Mouse (Mus musculus): ENCODE results near the gene Fam173a. TPM values are rescaled to one million over a fixed set of nuclear protein-coding genes. Genes with fewer than 3 reads are reported as not detected.
"Not testable (repeated sequence)": the region's sequence is repeated elsewhere in the genome, so short reads cannot be mapped to it uniquely, and the experiment has no call there.

The Fam173a gene
- polyA plus RNA-seq, 1 experiment from 2014 or later: 99.3 TPM

- peaks cover 7% of the 10 kb centered on the region; the same call in 1 of the 2 replicates for H3K4me1 ChIP-seq
- H3K9me3 ChIP-seq (replicated peaks): no peaks in the 10 kb centered on the region
- no peak overlapping the region for H3K4me2 ChIP-seq (replicated peaks)
- 29% methylated on average over 4 of the region's 4 CpGs for WGBS
- no peaks in the 10 kb centered on the region for H3K36me3 ChIP-seq
- no peak overlapping the region for H3K27ac ChIP-seq (replicated peaks)
- H3K9ac ChIP-seq: no peak overlapping the region
- no peak for ATAC-seq (ENCODE audit: insufficient number of reproducible peaks, low FRiP score, low TSS enrichment, low read depth)
- no peak overlapping the region for H3K4me3 ChIP-seq (replicated peaks)
- no peaks in the 10 kb centered on the region for H3K27me3 ChIP-seq
Observed at GRCm38 (mm10) chr17:25755627-25756377, 36.9 kb downstream of the Fam173a start.

DNA sequence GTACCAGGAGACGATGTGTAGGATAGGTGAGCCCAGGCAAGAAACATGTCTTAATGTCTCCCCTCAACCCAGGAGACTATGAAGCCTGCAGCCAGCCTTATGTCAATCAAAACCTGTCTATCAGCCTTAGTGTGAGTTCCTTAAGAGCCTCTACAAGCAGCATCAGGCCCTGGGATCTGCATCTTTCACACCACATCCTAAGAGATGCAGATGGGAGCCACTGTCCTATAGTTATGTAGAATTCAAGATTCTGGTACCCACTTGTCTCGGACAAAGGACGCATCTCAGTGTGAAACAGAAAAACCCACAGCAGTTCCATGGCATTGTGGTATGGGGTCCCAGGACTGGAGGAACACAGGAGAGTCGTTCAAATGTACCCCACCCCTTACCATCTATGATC, 37.6 kb downstream of the Fam173a start:
- no peaks in the 10 kb centered on the region for H3K36me3 ChIP-seq
- peaks cover 7% of the 10 kb centered on the region; the same call in 1 of the 2 replicates for H3K4me1 ChIP-seq
- no peak for ATAC-seq (ENCODE audit: insufficient number of reproducible peaks, low FRiP score, low TSS enrichment, low read depth)
- no peaks in the 10 kb centered on the region for H3K9me3 ChIP-seq (replicated peaks)
- 72% methylated on average over 4 of the region's 4 CpGs for WGBS
- H3K4me3 ChIP-seq (replicated peaks): no peak overlapping the region
- no peak overlapping the region for H3K27ac ChIP-seq (replicated peaks)
- no peak overlapping the region for H3K4me2 ChIP-seq (replicated peaks)
- no peaks in the 10 kb centered on the region for H3K27me3 ChIP-seq
- no peak overlapping the region for H3K9ac ChIP-seq

DNA sequence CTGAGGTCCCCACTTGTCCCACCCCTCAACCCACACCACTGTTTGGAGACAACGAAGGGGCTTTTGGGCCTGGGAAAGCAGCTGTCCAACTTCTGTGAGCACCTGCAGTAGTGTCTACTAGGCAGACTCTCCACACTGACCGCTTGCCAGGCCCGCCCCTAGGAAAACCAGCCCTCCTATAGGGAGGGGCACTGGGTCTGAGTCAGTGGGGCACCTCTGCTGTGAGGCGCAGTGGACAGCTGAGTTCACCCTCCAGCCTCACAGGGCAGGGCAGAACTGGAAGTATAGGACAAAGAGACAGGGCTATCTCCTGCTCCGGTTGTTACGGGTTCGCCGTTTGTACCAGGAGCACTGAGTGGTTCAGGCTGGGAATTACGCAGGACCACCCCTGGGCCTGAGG, 38.5 kb downstream of the Fam173a start, which contains the start of gene Msln:
Msln (minus strand) TSS at position 138 of the 400 bp plus-strand sequence.
- no peak within 1 kb of the TSS for H3K4me2 ChIP-seq (replicated peaks)
- H3K27me3 ChIP-seq: no peaks in the 10 kb centered on the region
- H3K9ac ChIP-seq: no peak within 1 kb of the TSS
- no peak within 1 kb of the TSS for H3K4me3 ChIP-seq (replicated peaks)
- H3K36me3 ChIP-seq: no peaks in the 10 kb centered on the region
- 82% methylated on average over 9 of the region's 9 CpGs for WGBS
- peaks cover 7% of the 10 kb centered on the region; the same call in 1 of the 2 replicates for H3K4me1 ChIP-seq
- H3K9me3 ChIP-seq (replicated peaks): no peaks in the 10 kb centered on the region
- no peak within 1 kb of the TSS for H3K27ac ChIP-seq (replicated peaks)
- ATAC-seq (ENCODE audit: insufficient number of reproducible peaks, low FRiP score, low TSS enrichment, low read depth): no peak

GRCm38 (mm10) chr17:25751446-25751845, 41.3 kb downstream of the Fam173a start:
- Histone ChIP-seq H3K36me3 (no peaks in the 10 kb centered on the region), H3K9ac (no peak overlapping the region), H3K9me3 (replicated peaks) (no peaks in the 10 kb centered on the region), H3K4me2 (replicated peaks) (no peak overlapping the region), H3K4me3 (replicated peaks) (no peak overlapping the region), H3K4me1 (peaks cover 7% of the 10 kb centered on the region; the same call in 1 of the 2 replicates), H3K27me3 (no peaks in the 10 kb centered on the region), H3K27ac (replicated peaks) (no peak overlapping the region)
- 38% methylated on average over 5 of the region's 5 CpGs for WGBS
- no peak for ATAC-seq (ENCODE audit: insufficient number of reproducible peaks, low FRiP score, low TSS enrichment, low read depth)

DNA sequence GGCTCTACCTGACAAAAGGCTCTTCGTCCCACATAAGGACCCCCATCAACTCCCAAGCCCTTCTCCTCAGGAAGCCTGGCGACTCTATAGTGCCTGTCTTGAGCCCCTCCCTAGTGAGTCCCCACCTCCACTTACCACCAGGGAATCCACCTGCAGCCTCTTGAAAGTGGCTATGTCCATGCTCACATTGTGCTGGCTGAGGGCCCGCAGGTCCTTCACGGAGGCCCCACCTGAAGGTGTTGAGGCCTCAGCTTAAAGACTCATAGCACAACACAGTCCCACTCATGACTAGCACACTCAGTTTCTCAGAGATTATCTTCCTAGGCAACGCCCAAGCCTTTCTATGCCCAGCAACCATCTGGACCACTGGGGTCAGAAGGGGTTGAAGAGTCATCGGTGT, 43.4 kb downstream of the Fam173a start:
- ATAC-seq (ENCODE audit: insufficient number of reproducible peaks, low FRiP score, low TSS enrichment, low read depth): no peak

DNA sequence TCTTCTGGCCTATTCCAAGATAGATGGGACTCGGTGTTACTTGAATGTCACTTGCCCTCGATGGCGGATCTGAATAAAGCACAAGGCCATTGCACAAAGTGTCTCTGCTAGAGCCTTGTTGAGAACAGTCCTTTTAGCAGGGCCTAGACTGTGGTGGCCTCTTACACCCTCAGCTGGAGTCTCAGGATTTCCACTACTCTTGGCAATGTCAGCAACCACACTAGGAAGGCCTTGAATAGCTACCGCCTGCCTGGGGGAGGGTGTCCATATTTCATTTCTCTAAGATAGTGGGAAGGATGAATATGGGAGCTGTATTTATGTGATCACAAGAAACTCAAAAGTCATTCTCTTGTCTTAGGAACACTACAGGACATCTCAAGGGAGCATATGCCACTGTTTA, 44.5 kb downstream of the Fam173a start:
- Histone ChIP-seq H3K9me3 (replicated peaks) (no peaks in the 10 kb centered on the region), H3K4me1 (peaks cover 7% of the 10 kb centered on the region; the same call in 1 of the 2 replicates), H3K36me3 (no peaks in the 10 kb centered on the region), H3K4me3 (replicated peaks) (no peak overlapping the region), H3K27ac (replicated peaks) (no peak overlapping the region), H3K9ac (no peak overlapping the region), H3K4me2 (replicated peaks) (no peak overlapping the region), H3K27me3 (no peaks in the 10 kb centered on the region)
- WGBS: 93% methylated on average over 4 of the region's 4 CpGs
- ATAC-seq (ENCODE audit: insufficient number of reproducible peaks, low FRiP score, low TSS enrichment, low read depth): no peak

More for the DNA sequence above, 43.4 kb downstream of the Fam173a start:
- no peaks in the 10 kb centered on the region for H3K9me3 ChIP-seq (replicated peaks)
- H3K27me3 ChIP-seq: no peaks in the 10 kb centered on the region
- no peak overlapping the region for H3K4me3 ChIP-seq (replicated peaks)
- H3K36me3 ChIP-seq: no peaks in the 10 kb centered on the region
- no peak overlapping the region for H3K4me2 ChIP-seq (replicated peaks)
- H3K4me1 ChIP-seq: peaks cover 7% of the 10 kb centered on the region; the same call in 1 of the 2 replicates
- no peak overlapping the region for H3K27ac ChIP-seq (replicated peaks)
- no peak overlapping the region for H3K9ac ChIP-seq
- WGBS: 79% methylated on average over 6 of the region's 6 CpGs

GRCm38 (mm10) chr17:25744311-25744710, 48.4 kb downstream of the Fam173a start:
- ATAC-seq (ENCODE audit: insufficient number of reproducible peaks, low FRiP score, low TSS enrichment, low read depth): no peak
- H3K27me3 ChIP-seq: no peaks in the 10 kb centered on the region
- no peaks in the 10 kb centered on the region for H3K36me3 ChIP-seq
- no peak overlapping the region for H3K4me2 ChIP-seq (replicated peaks)
- 73% methylated on average over 10 of the region's 10 CpGs for WGBS
- no peaks in the 10 kb centered on the region for H3K4me1 ChIP-seq
- no peak overlapping the region for H3K9ac ChIP-seq
- H3K27ac ChIP-seq (replicated peaks): no peak overlapping the region
- no peak overlapping the region for H3K4me3 ChIP-seq (replicated peaks)
- no peaks in the 10 kb centered on the region for H3K9me3 ChIP-seq (replicated peaks)

DNA sequence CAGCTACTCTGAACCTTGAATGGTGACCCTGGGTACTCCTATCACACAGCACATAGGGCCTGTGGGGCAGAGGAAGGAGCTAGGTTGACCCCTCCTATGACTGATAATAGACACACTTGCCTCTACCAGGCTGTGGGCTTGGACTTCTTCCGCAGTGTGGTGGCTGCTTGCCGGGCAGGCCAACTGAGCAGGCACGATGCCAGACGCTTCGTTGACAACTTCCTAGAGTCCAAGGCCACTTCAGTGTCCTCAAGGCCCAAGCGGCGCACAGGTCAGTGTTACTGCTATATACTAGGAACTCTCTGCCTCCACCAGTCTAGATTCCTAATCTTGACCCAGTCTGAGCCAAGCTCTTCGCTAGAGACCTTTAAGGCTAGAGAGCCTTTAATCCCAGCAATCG, 48.9 kb downstream of the Fam173a start:
- WGBS: 89% methylated on average over 9 of the region's 9 CpGs
- Histone ChIP-seq H3K9me3 (replicated peaks) (no peaks in the 10 kb centered on the region), H3K4me3 (replicated peaks) (no peak overlapping the region), H3K4me2 (replicated peaks) (no peak overlapping the region), H3K27me3 (no peaks in the 10 kb centered on the region), H3K36me3 (no peaks in the 10 kb centered on the region), H3K27ac (replicated peaks) (no peak overlapping the region), H3K4me1 (no peaks in the 10 kb centered on the region), H3K9ac (no peak overlapping the region)
- ATAC-seq (ENCODE audit: insufficient number of reproducible peaks, low FRiP score, low TSS enrichment, low read depth): no peak

- H3K27ac ChIP-seq (replicated peaks); H3K9me3 ChIP-seq (replicated peaks); H3K9ac ChIP-seq; H3K27me3 ChIP-seq; ATAC-seq (ENCODE audit: insufficient number of reproducible peaks, low FRiP score, low TSS enrichment, low read depth); H3K4me1 ChIP-seq; H3K4me3 ChIP-seq (replicated peaks); H3K36me3 ChIP-seq; H3K4me2 ChIP-seq (replicated peaks): not testable (repeated sequence)
- 65% methylated on average over 12 of the region's 12 CpGs for WGBS
Observed at GRCm38 (mm10) chr17:25741471-25741870, 51.2 kb downstream of the Fam173a start.

Small RNA genes within 50 kb of the gene (microRNA-seq; reads per million reads assigned to microRNA genes)
- gene Gm25083 (ENCODE audit: borderline number of aligned reads) (not detected), gene Mir3082 (ENCODE audit: borderline number of aligned reads) (not detected), gene Mir6966 (ENCODE audit: borderline number of aligned reads) (not detected)

Other genes with a start within 250 kb of the Fam173a start
- 13.1 and 13.7 TPM in 2 replicates for gene Sox8, start 222.2 kb downstream of the Fam173a start, polyA plus RNA-seq (2015; fragmentation: Nextera tagmentation; extraction: Ambion mirVana)
- gene Lmf1, start 213.8 kb downstream of the Fam173a start, polyA plus RNA-seq (2015; fragmentation: Nextera tagmentation; extraction: Ambion mirVana): 29.0 and 31.4 TPM in 2 replicates
- 23.7 and 44.9 TPM in 2 replicates for gene Gng13, start 75.7 kb downstream of the Fam173a start, polyA plus RNA-seq (2015; fragmentation: Nextera tagmentation; extraction: Ambion mirVana)
- gene Chtf18, start 65.5 kb downstream of the Fam173a start, polyA plus RNA-seq (2015; fragmentation: Nextera tagmentation; extraction: Ambion mirVana): 22.6 and 24.5 TPM in 2 replicates
- 25.1 and 26.0 TPM in 2 replicates for gene Rpusd1, start 65.2 kb downstream of the Fam173a start, polyA plus RNA-seq (2015; fragmentation: Nextera tagmentation; extraction: Ambion mirVana)
- 2.4 and 3.9 TPM in 2 replicates for gene Mslnl, start 56.9 kb downstream of the Fam173a start, polyA plus RNA-seq (2015; fragmentation: Nextera tagmentation; extraction: Ambion mirVana)
- 24.2 and 31.4 TPM in 2 replicates for gene Msln, start 38.5 kb downstream of the Fam173a start, polyA plus RNA-seq (2015; fragmentation: Nextera tagmentation; extraction: Ambion mirVana)
- gene Narfl, start 19.1 kb downstream of the Fam173a start, polyA plus RNA-seq (2015; fragmentation: Nextera tagmentation; extraction: Ambion mirVana): 26.9 and 27.1 TPM in 2 replicates
- gene Haghl, start 7.2 kb downstream of the Fam173a start, polyA plus RNA-seq (2015; fragmentation: Nextera tagmentation; extraction: Ambion mirVana): 62.0 and 67.2 TPM in 2 replicates
- gene Ccdc78, start 6.3 kb downstream of the Fam173a start, polyA plus RNA-seq (2015; fragmentation: Nextera tagmentation; extraction: Ambion mirVana): 2.9 and 4.8 TPM in 2 replicates
- gene AC134908.4, start 2.8 kb upstream of the Fam173a start, polyA plus RNA-seq (2015; fragmentation: Nextera tagmentation; extraction: Ambion mirVana): not detected in 2 replicates
- 41.8 and 44.8 TPM in 2 replicates for gene Metrn, start 4.2 kb upstream of the Fam173a start, polyA plus RNA-seq (2015; fragmentation: Nextera tagmentation; extraction: Ambion mirVana)
- 3.8 and 4.0 TPM in 2 replicates for gene Fbxl16, start 16.2 kb upstream of the Fam173a start, polyA plus RNA-seq (2015; fragmentation: Nextera tagmentation; extraction: Ambion mirVana)
- 24.7 and 27.1 TPM in 2 replicates for gene Wdr24, start 30.7 kb upstream of the Fam173a start, polyA plus RNA-seq (2015; fragmentation: Nextera tagmentation; extraction: Ambion mirVana)
- 44.9 and 46.2 TPM in 2 replicates for gene Jmjd8, start 36.0 kb upstream of the Fam173a start, polyA plus RNA-seq (2015; fragmentation: Nextera tagmentation; extraction: Ambion mirVana)
- gene Stub1, start 40.5 kb upstream of the Fam173a start, polyA plus RNA-seq (2015; fragmentation: Nextera tagmentation; extraction: Ambion mirVana): 343 and 364 TPM in 2 replicates
- gene Rhbdl1, start 44.4 kb upstream of the Fam173a start, polyA plus RNA-seq (2015; fragmentation: Nextera tagmentation; extraction: Ambion mirVana): 2.7 and 3.2 TPM in 2 replicates
- 2.5 and 3.5 TPM in 2 replicates for gene Gm20683, start 48.9 kb upstream of the Fam173a start, polyA plus RNA-seq (2015; fragmentation: Nextera tagmentation; extraction: Ambion mirVana)
- 24.5 and 25.8 TPM in 2 replicates for gene Rhot2, start 52.0 kb upstream of the Fam173a start, polyA plus RNA-seq (2015; fragmentation: Nextera tagmentation; extraction: Ambion mirVana)
- gene Wdr90, start 68.6 kb upstream of the Fam173a start, polyA plus RNA-seq (2015; fragmentation: Nextera tagmentation; extraction: Ambion mirVana): 21.5 and 32.1 TPM in 2 replicates
- 13.4 and 15.7 TPM in 2 replicates for gene Mcrip2, start 75.9 kb upstream of the Fam173a start, polyA plus RNA-seq (2015; fragmentation: Nextera tagmentation; extraction: Ambion mirVana)
- 49.6 and 51.8 TPM in 2 replicates for gene Mettl26, start 82.2 kb upstream of the Fam173a start, polyA plus RNA-seq (2015; fragmentation: Nextera tagmentation; extraction: Ambion mirVana)
- 0.62 and 0.83 TPM in 2 replicates for gene Wfikkn1, start 88.0 kb upstream of the Fam173a start, polyA plus RNA-seq (2015; fragmentation: Nextera tagmentation; extraction: Ambion mirVana)
- gene Rab40c, start 126.8 kb upstream of the Fam173a start, polyA plus RNA-seq (2015; fragmentation: Nextera tagmentation; extraction: Ambion mirVana): 35.8 and 38.9 TPM in 2 replicates
- 51.1 and 58.4 TPM in 2 replicates for gene Pigq, start 152.0 kb upstream of the Fam173a start, polyA plus RNA-seq (2015; fragmentation: Nextera tagmentation; extraction: Ambion mirVana)
- gene Nhlrc4, start 152.1 kb upstream of the Fam173a start, polyA plus RNA-seq (2015; fragmentation: Nextera tagmentation; extraction: Ambion mirVana): 2.7 and 5.8 TPM in 2 replicates
- gene A930017K11Rik, start 159.7 kb upstream of the Fam173a start, polyA plus RNA-seq (2015; fragmentation: Nextera tagmentation; extraction: Ambion mirVana): 0.24 and 0.28 TPM in 2 replicates
- gene Capn15, start 192.9 kb upstream of the Fam173a start, polyA plus RNA-seq (2015; fragmentation: Nextera tagmentation; extraction: Ambion mirVana): 24.5 and 29.8 TPM in 2 replicates